Mouse (Mus musculus) heart, adult 2 months (tissue): ENCODE data around the gene Cacna1d.

Experiments
- CTCF ChIP-seq: fragments of 200-600 bp; IDR thresholded peaks from 2 replicates; pipeline ENCODE4 v1.8.1; 2022; ENCODE audit warnings: antibody characterized with exemption, mild to moderate bottlenecking, moderate library complexity
- EP300 ChIP-seq: fragments of 200-500 bp; IDR thresholded peaks from 2 replicates; pipeline ENCODE4 v1.6.1; 2011; ENCODE audit warnings: low read depth, low read length, control low read depth; ENCODE audit not compliant: insufficient read depth
- POLR2A ChIP-seq: fragments of 200-500 bp; IDR thresholded peaks from 2 replicates; pipeline ENCODE4 v1.6.1; 2011; ENCODE audit warnings: mild to moderate bottlenecking, low read depth, low read length, control low read depth; ENCODE audit not compliant: insufficient read depth

- TF ChIP-seq CTCF (no peak), POLR2A (no peak), EP300 (no peak)
Observed at GRCm38 (mm10) chr14:30340140-30340539, 151.1 kb downstream of the Cacna1d start.
